Mouse (Mus musculus): ENCODE measurements around the gene Gstp3.

DNA sequence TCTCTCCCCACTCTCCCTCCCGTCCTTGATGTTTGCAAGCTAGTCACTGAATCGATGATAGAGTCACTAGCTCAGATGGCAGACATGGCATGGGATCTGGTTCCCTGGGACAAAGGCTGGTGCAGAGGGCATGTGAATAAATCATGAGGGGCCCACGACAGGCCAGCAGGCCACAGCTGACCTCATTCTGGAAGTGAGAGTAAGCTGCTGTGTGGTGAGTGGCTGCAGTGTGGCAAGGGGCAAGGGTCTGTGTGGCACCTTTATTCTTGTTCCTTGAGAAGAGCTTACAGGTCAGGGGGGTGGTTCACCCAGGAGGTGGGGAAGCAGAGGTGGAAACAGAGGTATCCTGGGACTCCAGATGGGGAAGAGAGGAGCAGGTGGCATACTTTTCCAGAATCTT is 22.0 kb upstream of the Gstp3 start, which contains the start of gene Cabp2:
- no peak for TF ChIP-seq MYC (IDR thresholded peaks at IDR 0.05; ENCODE audit: low read depth, low read length)
- no peak for TF ChIP-seq ZC3H11A (IDR thresholded peaks at IDR 0.05; ENCODE audit: low read depth, low read length)
- no peak for TF ChIP-seq TBP (conservative IDR thresholded peaks at IDR 0.05; ENCODE audit: low read depth, low read length)
- TF ChIP-seq MAFK (IDR thresholded peaks at IDR 0.05; ENCODE audit: insufficient replicate concordance, low read length): no peak
- no peak for TF ChIP-seq MAZ (IDR thresholded peaks at IDR 0.05; ENCODE audit: low read depth, low read length)
- no peak for TF ChIP-seq USF1 (IDR thresholded peaks at IDR 0.05; ENCODE audit: low read depth, low read length)

Data from CH12.LX (cell line).